ENCODE assay signal across 10 mouse cellular contexts in the genomic region with DNA sequence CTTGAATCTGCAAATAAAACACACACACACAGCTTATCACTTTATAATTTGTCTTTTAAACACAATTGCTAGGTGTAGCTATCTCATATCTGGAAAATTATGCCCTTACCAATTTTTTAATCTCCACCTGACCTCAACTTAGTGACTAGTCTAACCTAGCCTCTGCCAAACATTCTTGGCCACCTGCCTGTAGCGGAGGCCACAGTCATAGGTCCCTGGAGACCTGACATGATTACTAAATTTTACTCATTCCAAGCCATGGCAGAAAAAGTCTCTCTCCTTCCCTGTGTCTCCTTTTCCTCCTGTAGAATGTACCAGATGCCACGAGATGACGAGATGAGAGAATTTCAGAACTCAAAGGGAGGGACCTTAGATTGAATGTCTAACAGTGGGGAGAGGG.
"Had no signal": no experiment of that assay in that cellular context is flagged by ENCODE, and none has a peak within 500 bp of the region (broad histone marks: within the 10 kb centered on the region; RNA-seq: fewer than 3 reads in every experiment).

No protein-coding gene starts in this region.

- DNase-seq: kidney, postnatal 14 days; kidney, postnatal 4 days; left cerebral cortex, postnatal 4 days; liver, postnatal 0 days; lung, embryonic 14.5 days; lung, postnatal 36 days; retina, postnatal 1 day; right cerebral cortex, postnatal 25 days; spleen, adult 18-20 months; thymus, postnatal 25 days had no signal
